Mouse (Mus musculus) CH12.LX (cell line): ENCODE data around the gene Plaur. TPM values are rescaled to one million over a fixed set of nuclear protein-coding genes. Genes with fewer than 3 reads are reported as not detected.

Source experiments
- DNase-seq: peaks from one replicate; pipeline ENCODE4 v3.0.0-alpha.2; 2013; ENCODE audit errors: extremely low read depth
- H3K27ac ChIP-seq: 2 replicates; pipeline ENCODE4 v1.5.1; 2012; ENCODE audit warnings: low read depth, mild to moderate bottlenecking, control low read depth, moderate library complexity; ENCODE audit not compliant: insufficient read depth
- H3K27me3 ChIP-seq: replicated peaks from 2 replicates; pipeline ENCODE3; 2012; ENCODE audit warnings: inconsistent platforms
- H3K36me3 ChIP-seq, 2 experiments: replicated peaks in 1 of 2; 2 replicates each; pipeline versions ENCODE3 to v1.6.1; 2012; ENCODE audit warnings: inconsistent platforms in 1 of 2, low read length in 1 of 2, mild to moderate bottlenecking in 1 of 2, mixed read lengths in 1 of 2, moderate library complexity in 1 of 2; ENCODE audit not compliant: control insufficient read depth in 1 of 2, insufficient read depth in 1 of 2
- H3K4me1 ChIP-seq, 2 experiments: 2 replicates each; pipeline ENCODE4 v1.6.1; 2012; ENCODE audit warnings: inconsistent platforms in 1 of 2, moderate library complexity in 1 of 2; ENCODE audit not compliant: insufficient read depth in 2 of 2, control insufficient read depth in 1 of 2
- H3K4me2 ChIP-seq: 2 replicates; pipeline ENCODE4 v1.6.1; 2012; ENCODE audit warnings: low read depth, mild to moderate bottlenecking, control low read depth; ENCODE audit not compliant: poor library complexity, insufficient read depth, severe bottlenecking
- H3K4me3 ChIP-seq, 3 experiments: fragments of 150-350 bp in 1 of 3; sonication (generic) in 1 of 3; replicated peaks in 1 of 3; 2 replicates each; pipeline versions ENCODE3 to v1.5.1; 2011 to 2012; ENCODE audit warnings: low read depth in 2 of 3, low read length in 2 of 3, mild to moderate bottlenecking in 2 of 3, moderate library complexity in 2 of 3, control low read depth in 1 of 3, improper control_type of control experiment in 1 of 3, inconsistent platforms in 1 of 3, mixed read lengths in 1 of 3; ENCODE audit not compliant: poor library complexity in 1 of 3
- H3K79me2 ChIP-seq: replicated peaks from 2 replicates; pipeline ENCODE4 v1.6.1; 2012; ENCODE audit warnings: mild to moderate bottlenecking, moderate library complexity; ENCODE audit not compliant: control insufficient read depth, poor library complexity, insufficient read depth, severe bottlenecking; ENCODE audit errors: extremely low read depth
- H3K9ac ChIP-seq: 2 replicates; pipeline ENCODE4 v1.6.1; 2012; ENCODE audit warnings: low read depth, mild to moderate bottlenecking, control low read depth, moderate library complexity; ENCODE audit not compliant: insufficient read depth
- H3K9me3 ChIP-seq: replicated peaks from 2 replicates; pipeline ENCODE3; 2012; ENCODE audit warnings: low read length, inconsistent platforms, mixed read lengths
- BHLHE40 ChIP-seq: IDR thresholded peaks from 2 replicates; pipeline ENCODE4 v1.6.1; 2011; ENCODE audit warnings: mild to moderate bottlenecking, low read depth, low read length, improper control_type of control experiment
- CHD2 ChIP-seq: IDR thresholded peaks from 2 replicates; pipeline ENCODE4 v1.6.1; 2011; ENCODE audit warnings: low read length, improper control_type of control experiment
- E2F4 ChIP-seq: IDR thresholded peaks from 2 replicates; pipeline ENCODE4 v1.6.1; 2011; ENCODE audit warnings: low read depth, low read length, improper control_type of control experiment; ENCODE audit not compliant: insufficient replicate concordance
- ELF1 ChIP-seq: IDR thresholded peaks from 2 replicates; pipeline ENCODE4 v1.6.1; 2014; ENCODE audit warnings: low read depth, mild to moderate bottlenecking, inconsistent platforms, low read length, improper control_type of control experiment
- EP300 ChIP-seq: IDR thresholded peaks from 2 replicates; pipeline ENCODE4 v1.6.1; 2011; ENCODE audit warnings: low read length, improper control_type of control experiment
- GABPA ChIP-seq: IDR thresholded peaks from 2 replicates; pipeline ENCODE4 v1.6.1; 2012; ENCODE audit warnings: low read depth, low read length, improper control_type of control experiment, inconsistent platforms; ENCODE audit not compliant: insufficient replicate concordance
- IRF4 ChIP-seq: IDR thresholded peaks from 2 replicates; pipeline ENCODE4 v1.6.1; 2014; ENCODE audit warnings: low read depth, mild to moderate bottlenecking, inconsistent platforms, low read length, improper control_type of control experiment
- JUN ChIP-seq: IDR thresholded peaks from 2 replicates; pipeline ENCODE4 v1.6.1; 2011; ENCODE audit warnings: low read depth, mild to moderate bottlenecking, low read length, improper control_type of control experiment, moderate library complexity; ENCODE audit not compliant: insufficient read depth
- JUND ChIP-seq: conservative IDR thresholded peaks from 2 replicates; pipeline ENCODE4 v1.6.1; 2011; ENCODE audit warnings: low read depth, low read length, improper control_type of control experiment
- KAT2A ChIP-seq: IDR thresholded peaks from 2 replicates; pipeline ENCODE4 v1.6.1; 2012; ENCODE audit warnings: low read length, improper control_type of control experiment, inconsistent platforms; ENCODE audit not compliant: insufficient replicate concordance
- MAFK ChIP-seq: IDR thresholded peaks from 2 replicates; pipeline ENCODE4 v1.6.1; 2011; ENCODE audit warnings: low read length, improper control_type of control experiment; ENCODE audit not compliant: insufficient replicate concordance
- MAZ ChIP-seq: IDR thresholded peaks from 2 replicates; pipeline ENCODE4 v1.6.1; 2012; ENCODE audit warnings: low read depth, mild to moderate bottlenecking, inconsistent platforms, low read length, improper control_type of control experiment, moderate library complexity
- MEF2A ChIP-seq: IDR thresholded peaks from 2 replicates; pipeline ENCODE4 v1.6.1; 2014; ENCODE audit warnings: low read depth, mild to moderate bottlenecking, inconsistent platforms, low read length, improper control_type of control experiment, borderline replicate concordance
- MXI1 ChIP-seq: IDR thresholded peaks from 2 replicates; pipeline ENCODE4 v1.6.1; 2011; ENCODE audit warnings: mild to moderate bottlenecking, low read depth, low read length, improper control_type of control experiment
- MYC ChIP-seq: IDR thresholded peaks from 2 replicates; pipeline ENCODE4 v1.6.1; 2011; ENCODE audit warnings: low read depth, mild to moderate bottlenecking, improper control_type of control experiment, low read length
- NRF1 ChIP-seq: IDR thresholded peaks from 2 replicates; pipeline ENCODE4 v1.6.1; 2014; ENCODE audit warnings: low read depth, mild to moderate bottlenecking, inconsistent platforms, low read length, improper control_type of control experiment, moderate library complexity
- RAD21 ChIP-seq: IDR thresholded peaks from 2 replicates; pipeline ENCODE4 v1.6.1; 2011; ENCODE audit warnings: low read depth, mild to moderate bottlenecking, low read length, improper control_type of control experiment, moderate library complexity
- SIN3A ChIP-seq: IDR thresholded peaks from 2 replicates; pipeline ENCODE4 v1.6.1; 2012; ENCODE audit warnings: low read length, improper control_type of control experiment, inconsistent platforms
- SMC3 ChIP-seq: IDR thresholded peaks from 2 replicates; pipeline ENCODE4 v1.6.1; 2011; ENCODE audit warnings: low read depth, low read length, improper control_type of control experiment
- TBP ChIP-seq: conservative IDR thresholded peaks from 2 replicates; pipeline ENCODE4 v1.6.1; 2011; ENCODE audit warnings: low read depth, low read length, improper control_type of control experiment
- ZC3H11A ChIP-seq: IDR thresholded peaks from 2 replicates; pipeline ENCODE4 v1.6.1; 2012; ENCODE audit warnings: low read depth, mild to moderate bottlenecking, inconsistent platforms, low read length, improper control_type of control experiment
- ZMIZ1 ChIP-seq: IDR thresholded peaks from 2 replicates; pipeline ENCODE4 v1.6.1; 2012; ENCODE audit warnings: low read depth, mild to moderate bottlenecking, inconsistent platforms, low read length, improper control_type of control experiment
- ZNF384 ChIP-seq: IDR thresholded peaks from 2 replicates; pipeline ENCODE4 v1.6.1; 2012; ENCODE audit warnings: low read depth, low read length, improper control_type of control experiment, inconsistent platforms
- dilution Hi-C: fragments of 300-500 bp; cut with MboI; formaldehyde crosslinking; loops from 2 replicates; pipeline ENCODE4 v1.14.3; 2020; ENCODE audit warnings: low sequenced_read_pairs; ENCODE audit not compliant: extremely low pct_unique_long_range_greater_than_20kb, extremely low pct_ligation_motif_present
- in situ Hi-C: fragments of 300-500 bp; cut with MboI; formaldehyde crosslinking; loops from 3 replicates; pipeline ENCODE4 v1.14.3; 2019; ENCODE audit warnings: low sequenced_read_pairs, low pct_ligation_motif_present, low pct_unique_long_range_greater_than_20kb, mixed read lengths
- polyA plus RNA-seq: library from polyadenylated mRNA; unstranded; fragments of >175 nt; gene quantifications from 2 replicates; pipeline ENCODE4 v1.2.1, GENCODE M21; 2012; ENCODE audit warnings: low read depth; ENCODE audit not compliant: insufficient read length
- total RNA-seq, 2 experiments: library from RNA; depleted of rRNA; stranded (reverse); fragments of 300-350 nt in 1 of 2; fragments of >200 nt in 1 of 2; gene quantifications; 2 replicates each; pipeline ENCODE4 v1.2.3; 2012 to 2014

Plaur gene
- total and polyA plus RNA-seq, 3 experiments: 0.13 to 0.72 (median 0.26) TPM

GRCm38 (mm10) chr7:24431713-24432112 lies 30.6 kb upstream of the Plaur start:
- Histone ChIP-seq H3K36me3 (no peaks in the 10 kb centered on the region), H3K4me1 (no peaks in the 10 kb centered on the region), H3K4me3 (no peak overlapping the region)
- TF ChIP-seq TBP: no peak
- TF ChIP-seq, all 38 proteins: peak for 0
- Histone ChIP-seq H3K9ac (no peak overlapping the region), H3K27me3 (no peaks in the 10 kb centered on the region), H3K27ac (no peak overlapping the region), H3K79me2 (no peaks in the 10 kb centered on the region), H3K4me2 (no peak overlapping the region), H3K9me3 (no peaks in the 10 kb centered on the region)
- no peak for DNase-seq
- in situ Hi-C loops: no loop called here
- dilution Hi-C loops: no loop called here

GRCm38 (mm10) chr7:24435305-24435704 lies 27.0 kb upstream of the Plaur start:
- no peak for TF ChIP-seq CHD2
- no peak for TF ChIP-seq ZMIZ1
- no peak for TF ChIP-seq BHLHE40
- no peak for TF ChIP-seq MAZ
- TF ChIP-seq RAD21: no peak
- TF ChIP-seq EP300: no peak
- TF ChIP-seq ZC3H11A: no peak
- TF ChIP-seq GABPA: no peak
- no peak for TF ChIP-seq MEF2A
- TF ChIP-seq, all 38 proteins: peak for 0
- dilution Hi-C loops: no loop called here
- in situ Hi-C loops: no loop called here
- H3K9ac ChIP-seq: no peak overlapping the region
- H3K9me3 ChIP-seq: no peaks in the 10 kb centered on the region
- no peak overlapping the region for H3K4me3 ChIP-seq
- no peaks in the 10 kb centered on the region for H3K4me1 ChIP-seq
- peaks cover 10% of the 10 kb centered on the region for H3K27me3 ChIP-seq
- no peak overlapping the region for H3K27ac ChIP-seq
- H3K4me2 ChIP-seq: no peak overlapping the region
- no peak for DNase-seq
- no peaks in the 10 kb centered on the region for H3K36me3 ChIP-seq
- H3K79me2 ChIP-seq: no peaks in the 10 kb centered on the region

- Histone ChIP-seq H3K36me3 (no peaks in the 10 kb centered on the region), H3K9me3 (no peaks in the 10 kb centered on the region), H3K4me1 (peaks cover 7 to 16% of the 10 kb centered on the region in 2 experiments; a peak in 3 of 4 replicates), H3K9ac (no peak overlapping the region), H3K4me2 (no peak overlapping the region), H3K4me3 (no peak overlapping the region), H3K27ac (no peak overlapping the region), H3K79me2 (no peaks in the 10 kb centered on the region), H3K27me3 (peaks cover 10% of the 10 kb centered on the region)
- no peak for DNase-seq
- TF ChIP-seq ZC3H11A: no peak
- TF ChIP-seq SMC3: no peak
- TF ChIP-seq ELF1: no peak
- no peak for TF ChIP-seq MAFK
- no peak for TF ChIP-seq GABPA
- no peak for TF ChIP-seq MEF2A
- no peak for TF ChIP-seq MXI1
- no peak for TF ChIP-seq ZNF384
- TF ChIP-seq SIN3A: no peak
- TF ChIP-seq E2F4: no peak
- TF ChIP-seq TBP: no peak
- TF ChIP-seq NRF1: no peak
- TF ChIP-seq IRF4: no peak
- TF ChIP-seq JUN: no peak
- no peak for TF ChIP-seq KAT2A
- no peak for TF ChIP-seq JUND
- no peak for TF ChIP-seq MYC
- dilution Hi-C loops (no loop called here), in situ Hi-C loops (no loop called here)
These were observed 24.3 kb upstream of the Plaur start for GRCm38 (mm10) chr7:24437981-24438380.
